In genomic region chr4:62561630-62562001, GRCm38 (mm10) we compare ENCODE assay signal across 13 mouse cellular contexts. TPM values are rescaled to one million over a fixed set of nuclear protein-coding genes. Genes with fewer than 3 reads are reported as not detected.
DNase-seq lines count a peak whose midpoint lies in the region; ATAC-seq and TF ChIP-seq lines count a peak whose summit lies in the region.
"Had no signal": no experiment of that assay in that cellular context is flagged by ENCODE, and none has a peak within 500 bp of the region (broad histone marks: within the 10 kb centered on the region; RNA-seq: fewer than 3 reads in every experiment).

No protein-coding gene starts in this region.

- DNase-seq in neural tube, embryonic 10.5 days (ENCODE audit: extremely low spot score, low spot score): no peak
- DNase-seq in kidney, postnatal 36 days: no peak
- DNase-seq in layer of hippocampus, adult 2 months (ENCODE audit: low spot score in 2 of 2): no peak
- no peak for DNase-seq in layer of hippocampus, adult 9-10 months (ENCODE audit: low spot score)

- no peak for TF ChIP-seq CTCF in layer of hippocampus, adult 2 months (conservative IDR thresholded peaks at IDR 0.05)

- no peak overlapping the region for H3K27ac ChIP-seq in neural tube, embryonic 12.5 days
- H3K27ac ChIP-seq in hindbrain, embryonic 12.5 days: no peak overlapping the region
- H3K27ac ChIP-seq in midbrain, embryonic 12.5 days (replicated peaks): no peak overlapping the region
- H3K27ac ChIP-seq in layer of hippocampus, adult 2 months: no peak overlapping the region
- H3K27ac ChIP-seq: lung, embryonic 15.5 days; stomach, postnatal 0 days had no signal

- H3K4me1 ChIP-seq in neural tube, embryonic 12.5 days: peaks cover 10% of the 10 kb centered on the region; the same call in 1 of the 2 replicates
- peaks cover 6% of the 10 kb centered on the region; the same call in 1 of the 2 replicates for H3K4me1 ChIP-seq in hindbrain, embryonic 12.5 days
- H3K4me1 ChIP-seq in midbrain, embryonic 12.5 days: peaks cover 6% of the 10 kb centered on the region; the same call in 1 of the 2 replicates

- H3K4me3 ChIP-seq in neural tube, embryonic 12.5 days: no peak overlapping the region
- no peak overlapping the region for H3K4me3 ChIP-seq in hindbrain, embryonic 12.5 days
- no peak overlapping the region for H3K4me3 ChIP-seq in midbrain, embryonic 12.5 days
- no peak overlapping the region for H3K4me3 ChIP-seq in layer of hippocampus, adult 2 months
- H3K4me3 ChIP-seq: lung, embryonic 15.5 days had no signal

- no peaks in the 10 kb centered on the region for H3K9me3 ChIP-seq in neural tube, embryonic 12.5 days
- H3K9me3 ChIP-seq in hindbrain, embryonic 12.5 days (replicated peaks): no peaks in the 10 kb centered on the region
- no peaks in the 10 kb centered on the region for H3K9me3 ChIP-seq in midbrain, embryonic 12.5 days
- H3K9me3 ChIP-seq: lung, embryonic 15.5 days had no signal

- no peak overlapping the region for H3K9ac ChIP-seq in neural tube, embryonic 12.5 days
- H3K9ac ChIP-seq in hindbrain, embryonic 12.5 days: no peak overlapping the region
- H3K9ac ChIP-seq in midbrain, embryonic 12.5 days (replicated peaks): no peak overlapping the region
- H3K9ac ChIP-seq: lung, embryonic 15.5 days had no signal

- peak; percentile 39 for ATAC-seq in neural tube, embryonic 12.5 days (ENCODE audit: low FRiP score, low read depth)
- peak; percentile 19; the same call in 1 of the 2 replicates for ATAC-seq in hindbrain, embryonic 12.5 days (ENCODE audit: low FRiP score)
- ATAC-seq in midbrain, embryonic 12.5 days (ENCODE audit: low FRiP score, low read depth): peak; percentile 28; the same call in 1 of the 2 replicates

- H3K4me2 ChIP-seq in neural tube, embryonic 12.5 days (replicated peaks): no peak overlapping the region
- H3K4me2 ChIP-seq in hindbrain, embryonic 12.5 days (replicated peaks): no peak overlapping the region
- no peak overlapping the region for H3K4me2 ChIP-seq in midbrain, embryonic 12.5 days (replicated peaks)
- H3K4me2 ChIP-seq: lung, embryonic 15.5 days had no signal

- WGBS in neural tube, embryonic 12.5 days: 51% methylated on average over 3 of the region's 3 CpGs
- WGBS in hindbrain, embryonic 12.5 days: 52% methylated on average over 3 of the region's 3 CpGs
- WGBS in midbrain, embryonic 12.5 days: 53% methylated on average over 3 of the region's 3 CpGs

- no peaks in the 10 kb centered on the region for H3K36me3 ChIP-seq in neural tube, embryonic 12.5 days
- H3K36me3 ChIP-seq in hindbrain, embryonic 12.5 days: no peaks in the 10 kb centered on the region
- H3K36me3 ChIP-seq in midbrain, embryonic 12.5 days: no peaks in the 10 kb centered on the region
- H3K36me3 ChIP-seq: lung, embryonic 15.5 days had no signal

- no peaks in the 10 kb centered on the region for H3K27me3 ChIP-seq in neural tube, embryonic 12.5 days (replicated peaks)
- no peaks in the 10 kb centered on the region for H3K27me3 ChIP-seq in hindbrain, embryonic 12.5 days
- no peaks in the 10 kb centered on the region for H3K27me3 ChIP-seq in midbrain, embryonic 12.5 days
- H3K27me3 ChIP-seq: lung, embryonic 15.5 days had no signal

RNA-seq across cellular contexts. Expression of gene Rgs3, which starts 2.0 kb away (rescaled TPM):
- 77.2 and 77.3 TPM in 2 replicates for polyA plus RNA-seq in neural tube, embryonic 12.5 days (2016; fragmentation: Nextera tagmentation; extraction: Ambion mirVana)
- 70.9 and 71.6 TPM in 2 replicates for polyA plus RNA-seq in hindbrain, embryonic 12.5 days (2016; fragmentation: Nextera tagmentation; extraction: Ambion mirVana)
- 58.5 and 60.2 TPM in 2 replicates for polyA plus RNA-seq in midbrain, embryonic 12.5 days (2016; fragmentation: Nextera tagmentation; extraction: Ambion mirVana)
- total RNA-seq in layer of hippocampus, adult 2 months (2021): 10 to 100 TPM; 18.9 to 21.6 TPM
- total RNA-seq: MEL had no signal

RNA-seq across cellular contexts. Expression of gene 4933430I17Rik, which starts 36.4 kb away (rescaled TPM):
- polyA plus RNA-seq in neural tube, embryonic 12.5 days (2016; fragmentation: Nextera tagmentation; extraction: Ambion mirVana): 1.1 TPM in 2 replicates
- polyA plus RNA-seq in hindbrain, embryonic 12.5 days (2016; fragmentation: Nextera tagmentation; extraction: Ambion mirVana): 0.84 and 1.2 TPM in 2 replicates
- 1.4 and 1.5 TPM in 2 replicates for polyA plus RNA-seq in midbrain, embryonic 12.5 days (2016; fragmentation: Nextera tagmentation; extraction: Ambion mirVana)
- total RNA-seq in layer of hippocampus, adult 2 months (2021): under 1 TPM in 1 of 2 experiments, not detected in 1; 0.44 TPM
- total RNA-seq: megakaryocyte-erythroid progenitor cell, adult 5-6 weeks had no signal
- polyA plus RNA-seq: CD4-positive, CD25-positive, alpha-beta regulatory T cell, adult 4 months had no signal

RNA-seq across cellular contexts. Expression of gene Pole3, which starts 36.7 kb away (rescaled TPM):
- polyA plus RNA-seq in neural tube, embryonic 12.5 days (2016; fragmentation: Nextera tagmentation; extraction: Ambion mirVana): 82.9 and 88.6 TPM in 2 replicates
- 80.2 and 84.7 TPM in 2 replicates for polyA plus RNA-seq in hindbrain, embryonic 12.5 days (2016; fragmentation: Nextera tagmentation; extraction: Ambion mirVana)
- 102 and 110 TPM in 2 replicates for polyA plus RNA-seq in midbrain, embryonic 12.5 days (2016; fragmentation: Nextera tagmentation; extraction: Ambion mirVana)
- 10 to 100 TPM; 28.0 to 28.5 TPM for total RNA-seq in layer of hippocampus, adult 2 months (2021)

RNA-seq across cellular contexts. Expression of gene Alad, which starts 41.9 kb away (rescaled TPM):
- 65.3 and 69.1 TPM in 2 replicates for polyA plus RNA-seq in neural tube, embryonic 12.5 days (2016; fragmentation: Nextera tagmentation; extraction: Ambion mirVana)
- 58.8 and 64.3 TPM in 2 replicates for polyA plus RNA-seq in hindbrain, embryonic 12.5 days (2016; fragmentation: Nextera tagmentation; extraction: Ambion mirVana)
- polyA plus RNA-seq in midbrain, embryonic 12.5 days (2016; fragmentation: Nextera tagmentation; extraction: Ambion mirVana): 67.3 and 68.4 TPM in 2 replicates
- total RNA-seq in layer of hippocampus, adult 2 months (2021): 10 to 100 TPM; 24.6 to 31.5 TPM

RNA-seq across cellular contexts. Expression of gene Hdhd3, which starts 58.3 kb away (rescaled TPM):
- 14.6 and 14.8 TPM in 2 replicates for polyA plus RNA-seq in neural tube, embryonic 12.5 days (2016; fragmentation: Nextera tagmentation; extraction: Ambion mirVana)
- 11.8 and 12.7 TPM in 2 replicates for polyA plus RNA-seq in hindbrain, embryonic 12.5 days (2016; fragmentation: Nextera tagmentation; extraction: Ambion mirVana)
- 12.0 and 12.8 TPM in 2 replicates for polyA plus RNA-seq in midbrain, embryonic 12.5 days (2016; fragmentation: Nextera tagmentation; extraction: Ambion mirVana)
- 10 to 100 TPM in 1 of 2 experiments, 1 to 10 TPM in 1; 7.9 to 11.1 TPM for total RNA-seq in layer of hippocampus, adult 2 months (2021)
- total RNA-seq: neutrophil, adult 5-6 weeks had no signal
